Mouse (Mus musculus): ENCODE measurements around the gene Pgpep1. TPM values are rescaled to one million over a fixed set of nuclear protein-coding genes. Genes with fewer than 3 reads are reported as not detected.
A peak's percentile ranks its signal among the peaks of the same experiment; 100 is the strongest.

The Pgpep1 gene
- polyA plus RNA-seq, 1 experiment from 2014 or later: 67.7 TPM

DNA sequence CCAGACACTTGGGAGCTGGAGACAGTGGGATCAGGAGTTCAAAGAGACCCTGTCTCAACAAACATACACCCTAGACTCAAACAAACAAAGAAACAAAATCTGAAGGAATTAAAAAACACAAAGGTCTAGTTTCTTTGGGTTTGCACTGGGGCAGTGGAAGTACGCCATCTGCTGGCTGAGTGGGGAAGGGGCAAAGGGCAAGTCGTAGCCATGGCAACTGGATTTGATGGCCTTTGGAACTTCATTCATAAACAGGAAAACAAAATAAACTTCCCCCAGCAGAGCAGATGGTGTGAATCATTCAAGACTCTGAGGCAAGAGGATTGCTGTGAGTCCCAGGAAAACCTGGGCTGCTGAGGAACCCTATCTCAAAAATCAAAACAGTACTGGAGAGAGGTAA is 7.0 kb downstream of the Pgpep1 start:
- H3K9ac ChIP-seq (replicated peaks; ENCODE audit: low read depth, low read length): no peak overlapping the region
- no peaks in the 10 kb centered on the region for H3K9me3 ChIP-seq (ENCODE audit: control insufficient read depth, low read depth, low read length)
- H3K27ac ChIP-seq (ENCODE audit: low read length): no peak overlapping the region
- no peaks in the 10 kb centered on the region for H3K27me3 ChIP-seq (ENCODE audit: control insufficient read depth, insufficient read depth, low read length)
- H3K4me3 ChIP-seq (ENCODE audit: low read depth, low read length): no peak overlapping the region
- ATAC-seq (ENCODE audit: insufficient number of reproducible peaks, insufficient read depth, low FRiP score, low read depth): no peak
- no peak overlapping the region for H3K4me2 ChIP-seq (replicated peaks; ENCODE audit: low read depth, low read length)
- peaks cover 48% of the 10 kb centered on the region for H3K36me3 ChIP-seq (ENCODE audit: control insufficient read depth, insufficient read depth, low read length)
- 59% methylated on average over 2 of the region's 2 CpGs for WGBS
- H3K4me1 ChIP-seq (ENCODE audit: control insufficient read depth, insufficient read depth, low read length): peaks cover 17% of the 10 kb centered on the region

- Histone ChIP-seq H3K4me1 (ENCODE audit: control insufficient read depth, insufficient read depth, low read length) (peaks cover 31% of the 10 kb centered on the region), H3K27me3 (ENCODE audit: control insufficient read depth, insufficient read depth, low read length) (no peaks in the 10 kb centered on the region), H3K9me3 (ENCODE audit: control insufficient read depth, low read depth, low read length) (no peaks in the 10 kb centered on the region), H3K4me3 (ENCODE audit: low read depth, low read length) (no peak overlapping the region), H3K9ac (replicated peaks; ENCODE audit: low read depth, low read length) (no peak overlapping the region), H3K4me2 (replicated peaks; ENCODE audit: low read depth, low read length) (no peak overlapping the region), H3K27ac (ENCODE audit: low read length) (no peak overlapping the region; the same call in 1 of the 2 replicates), H3K36me3 (ENCODE audit: control insufficient read depth, insufficient read depth, low read length) (peaks cover 30% of the 10 kb centered on the region)
- ATAC-seq (ENCODE audit: insufficient number of reproducible peaks, insufficient read depth, low FRiP score, low read depth): no peak
- WGBS: 92% methylated on average over 17 of the region's 17 CpGs
Measured at GRCm38 (mm10) chr8:70650351-70650750, 9.8 kb downstream of the Pgpep1 start.

DNA sequence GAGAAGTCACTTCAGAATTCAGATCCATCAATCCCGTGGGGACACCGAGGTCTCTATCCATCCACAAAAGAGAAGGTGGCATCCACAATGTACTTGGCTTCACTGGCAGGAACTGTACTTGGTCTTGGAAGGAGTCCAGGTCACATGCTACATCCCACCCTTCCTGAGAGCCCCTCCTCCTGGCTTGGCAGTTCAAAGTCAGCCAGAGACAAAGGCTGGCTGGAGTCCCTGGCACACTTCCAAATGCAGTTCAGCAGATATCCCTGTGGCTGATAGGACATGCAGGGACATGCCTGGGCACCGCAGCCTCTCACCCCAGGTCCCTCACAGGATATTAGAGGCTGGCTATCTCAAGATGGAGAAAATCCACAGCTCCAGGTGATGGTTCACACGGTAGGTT is 10.9 kb downstream of the Pgpep1 start:
- no peaks in the 10 kb centered on the region for H3K27me3 ChIP-seq (ENCODE audit: control insufficient read depth, insufficient read depth, low read length)
- H3K4me2 ChIP-seq (replicated peaks; ENCODE audit: low read depth, low read length): no peak overlapping the region
- no peak overlapping the region for H3K9ac ChIP-seq (replicated peaks; ENCODE audit: low read depth, low read length)
- no peak overlapping the region for H3K4me3 ChIP-seq (ENCODE audit: low read depth, low read length)
- no peaks in the 10 kb centered on the region for H3K9me3 ChIP-seq (ENCODE audit: control insufficient read depth, low read depth, low read length)
- H3K27ac ChIP-seq (ENCODE audit: low read length): peak overlapping the region; percentile 44
- ATAC-seq (ENCODE audit: insufficient number of reproducible peaks, insufficient read depth, low FRiP score, low read depth): peak; percentile 63
- H3K4me1 ChIP-seq (ENCODE audit: control insufficient read depth, insufficient read depth, low read length): peaks cover 32% of the 10 kb centered on the region
- peaks cover 21% of the 10 kb centered on the region for H3K36me3 ChIP-seq (ENCODE audit: control insufficient read depth, insufficient read depth, low read length)
- WGBS: 49% methylated on average over 4 of the region's 4 CpGs

DNA sequence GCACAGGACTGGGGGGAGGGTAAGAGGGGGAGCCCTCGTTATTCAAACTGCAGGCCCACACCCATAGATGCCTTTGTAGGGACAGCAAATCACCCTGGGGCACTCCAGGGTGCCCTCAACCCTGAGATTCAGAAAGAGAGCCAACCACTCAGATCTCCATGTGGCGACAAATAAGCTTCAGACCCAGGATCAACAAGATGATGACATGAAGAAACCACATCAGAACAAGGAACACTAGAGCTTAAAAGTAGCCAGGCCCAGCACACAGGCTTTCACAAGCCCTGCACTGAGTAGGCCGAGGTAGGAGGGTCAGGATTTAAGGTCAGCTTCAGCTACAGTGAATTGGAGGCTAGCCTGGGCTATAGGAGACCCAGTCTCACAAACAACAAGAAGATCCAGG is 11.3 kb downstream of the Pgpep1 start:
- Histone ChIP-seq H3K27ac (ENCODE audit: low read length) (peak overlapping the region; percentile 44), H3K9ac (replicated peaks; ENCODE audit: low read depth, low read length) (no peak overlapping the region), H3K9me3 (ENCODE audit: control insufficient read depth, low read depth, low read length) (no peaks in the 10 kb centered on the region), H3K4me2 (replicated peaks; ENCODE audit: low read depth, low read length) (no peak overlapping the region), H3K27me3 (ENCODE audit: control insufficient read depth, insufficient read depth, low read length) (no peaks in the 10 kb centered on the region), H3K4me1 (ENCODE audit: control insufficient read depth, insufficient read depth, low read length) (peaks cover 32% of the 10 kb centered on the region), H3K36me3 (ENCODE audit: control insufficient read depth, insufficient read depth, low read length) (peaks cover 21% of the 10 kb centered on the region), H3K4me3 (ENCODE audit: low read depth, low read length) (no peak overlapping the region)
- 57% methylated on average over 3 of the region's 3 CpGs for WGBS
- ATAC-seq (ENCODE audit: insufficient number of reproducible peaks, insufficient read depth, low FRiP score, low read depth): no peak

DNA sequence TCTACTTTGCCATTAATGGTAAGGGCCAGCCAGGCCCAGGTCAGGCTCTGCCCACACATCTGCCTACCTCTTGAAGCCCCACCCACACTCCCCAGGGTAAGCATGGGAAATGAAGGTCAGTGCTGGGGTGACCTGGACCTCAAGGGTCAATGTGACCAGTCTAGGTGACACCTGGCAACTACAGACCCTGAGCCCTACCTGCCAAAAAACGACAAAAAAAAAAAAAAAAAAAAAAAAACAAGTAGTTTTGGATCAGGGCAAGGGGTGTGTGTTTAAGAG is 12.1 kb downstream of the Pgpep1 start:
- Histone ChIP-seq H3K4me3 (ENCODE audit: low read depth, low read length) (no peak overlapping the region), H3K4me2 (replicated peaks; ENCODE audit: low read depth, low read length) (no peak overlapping the region), H3K9ac (replicated peaks; ENCODE audit: low read depth, low read length) (no peak overlapping the region), H3K27me3 (ENCODE audit: control insufficient read depth, insufficient read depth, low read length) (no peaks in the 10 kb centered on the region), H3K36me3 (ENCODE audit: control insufficient read depth, insufficient read depth, low read length) (peaks cover 21% of the 10 kb centered on the region), H3K27ac (ENCODE audit: low read length) (no peak overlapping the region), H3K4me1 (ENCODE audit: control insufficient read depth, insufficient read depth, low read length) (peaks cover 32% of the 10 kb centered on the region), H3K9me3 (ENCODE audit: control insufficient read depth, low read depth, low read length) (no peaks in the 10 kb centered on the region)
- ATAC-seq (ENCODE audit: insufficient number of reproducible peaks, insufficient read depth, low FRiP score, low read depth): no peak
- 20% methylated on average over 1 of the region's 1 CpGs for WGBS

GRCm38 (mm10) chr8:70647343-70648163 is 12.6 kb downstream of the Pgpep1 start:
- peaks cover 32% of the 10 kb centered on the region for H3K4me1 ChIP-seq (ENCODE audit: control insufficient read depth, insufficient read depth, low read length)
- WGBS: 45% methylated on average over 8 of the region's 8 CpGs
- H3K36me3 ChIP-seq (ENCODE audit: control insufficient read depth, insufficient read depth, low read length): peaks cover 21% of the 10 kb centered on the region
- H3K27ac ChIP-seq (ENCODE audit: low read length): peak overlapping the region; percentile 1; the same call in 1 of the 2 replicates
- H3K27me3 ChIP-seq (ENCODE audit: control insufficient read depth, insufficient read depth, low read length): no peaks in the 10 kb centered on the region
- no peaks in the 10 kb centered on the region for H3K9me3 ChIP-seq (ENCODE audit: control insufficient read depth, low read depth, low read length)
- H3K4me3 ChIP-seq (ENCODE audit: low read depth, low read length): no peak overlapping the region
- no peak overlapping the region for H3K9ac ChIP-seq (replicated peaks; ENCODE audit: low read depth, low read length)
- H3K4me2 ChIP-seq (replicated peaks; ENCODE audit: low read depth, low read length): no peak overlapping the region
- ATAC-seq (ENCODE audit: insufficient number of reproducible peaks, insufficient read depth, low FRiP score, low read depth): no peak

DNA sequence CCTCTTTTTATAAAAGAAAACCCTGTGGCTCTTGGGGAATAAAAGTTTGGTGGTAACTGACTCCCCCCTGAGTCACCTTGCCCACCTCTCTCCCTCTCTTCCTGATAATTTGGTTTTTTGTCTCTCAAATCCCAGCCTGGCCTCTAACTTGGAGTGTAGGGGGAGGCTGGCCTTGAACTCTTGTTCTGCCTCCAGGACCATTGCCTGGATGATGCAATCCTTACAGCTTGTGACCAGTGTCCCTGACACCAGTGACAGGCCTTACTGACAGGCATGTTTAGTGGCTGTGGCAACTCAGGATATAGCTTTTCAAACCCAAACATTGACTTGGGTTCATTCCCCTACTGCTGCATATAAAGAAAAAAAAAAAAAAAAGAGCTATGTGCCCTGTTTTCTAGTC is 13.4 kb downstream of the Pgpep1 start:
- no peak overlapping the region for H3K4me3 ChIP-seq (ENCODE audit: low read depth, low read length)
- H3K9me3 ChIP-seq (ENCODE audit: control insufficient read depth, low read depth, low read length): no peaks in the 10 kb centered on the region
- H3K36me3 ChIP-seq (ENCODE audit: control insufficient read depth, insufficient read depth, low read length): peaks cover 14% of the 10 kb centered on the region; the same call in 1 of the 2 replicates
- H3K9ac ChIP-seq (replicated peaks; ENCODE audit: low read depth, low read length): no peak overlapping the region
- H3K4me1 ChIP-seq (ENCODE audit: control insufficient read depth, insufficient read depth, low read length): peaks cover 32% of the 10 kb centered on the region
- H3K4me2 ChIP-seq (replicated peaks; ENCODE audit: low read depth, low read length): no peak overlapping the region
- H3K27me3 ChIP-seq (ENCODE audit: control insufficient read depth, insufficient read depth, low read length): no peaks in the 10 kb centered on the region
- no peak overlapping the region; the same call in 1 of the 2 replicates for H3K27ac ChIP-seq (ENCODE audit: low read length)
- ATAC-seq (ENCODE audit: insufficient number of reproducible peaks, insufficient read depth, low FRiP score, low read depth): no peak

DNA sequence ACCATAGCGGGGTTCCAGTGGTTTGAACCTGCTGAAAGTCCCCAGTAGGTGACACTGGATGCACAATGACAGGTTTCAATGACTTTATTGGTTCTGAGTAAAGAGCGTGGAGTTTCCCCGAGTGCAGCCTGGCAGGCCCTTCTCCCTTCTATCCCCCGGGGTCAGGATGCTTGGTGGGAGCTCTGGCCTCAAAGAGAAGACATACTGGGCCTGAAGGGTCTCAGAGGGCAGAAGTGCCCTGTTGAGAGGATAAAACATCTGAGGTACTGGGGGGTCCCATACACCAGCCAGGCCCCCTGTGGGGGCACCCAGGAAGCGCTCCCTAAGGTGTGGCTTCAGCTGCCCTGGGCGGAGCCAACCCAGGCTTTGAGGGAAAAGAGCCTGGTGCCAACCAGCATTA is 13.8 kb downstream of the Pgpep1 start:
- Histone ChIP-seq H3K27me3 (ENCODE audit: control insufficient read depth, insufficient read depth, low read length) (no peaks in the 10 kb centered on the region), H3K36me3 (ENCODE audit: control insufficient read depth, insufficient read depth, low read length) (peaks cover 10% of the 10 kb centered on the region; the same call in 1 of the 2 replicates), H3K4me3 (ENCODE audit: low read depth, low read length) (no peak overlapping the region), H3K9me3 (ENCODE audit: control insufficient read depth, low read depth, low read length) (no peaks in the 10 kb centered on the region), H3K9ac (replicated peaks; ENCODE audit: low read depth, low read length) (no peak overlapping the region), H3K27ac (ENCODE audit: low read length) (no peak overlapping the region; the same call in 1 of the 2 replicates), H3K4me1 (ENCODE audit: control insufficient read depth, insufficient read depth, low read length) (peaks cover 32% of the 10 kb centered on the region), H3K4me2 (replicated peaks; ENCODE audit: low read depth, low read length) (no peak overlapping the region)
- WGBS: 80% methylated on average over 6 of the region's 6 CpGs
- no peak for ATAC-seq (ENCODE audit: insufficient number of reproducible peaks, insufficient read depth, low FRiP score, low read depth)
